Mouse (Mus musculus) heart, postnatal 0 days (tissue): ENCODE results near the gene Krt80.

Source experiments
- CTCF ChIP-seq: IDR thresholded peaks from 2 replicates; pipeline ENCODE4 v1.5.1; 2016; ENCODE audit warnings: antibody characterized with exemption, control low read depth, low read depth
- EP300 ChIP-seq: IDR thresholded peaks from 2 replicates; pipeline ENCODE4 v1.6.1; 2016; ENCODE audit warnings: antibody characterized with exemption, low read depth

GRCm38 (mm10) chr15:101364891-101365671 is 4.9 kb downstream of the Krt80 start:
- TF ChIP-seq CTCF, result no peak
- TF ChIP-seq EP300, result no peak
